Mouse (Mus musculus) midbrain, embryonic 11.5 days (tissue): ENCODE data around the gene Olfr97. TPM values are rescaled to one million over a fixed set of nuclear protein-coding genes. Genes with fewer than 3 reads are reported as not detected.
A peak's percentile ranks its signal among the peaks of the same experiment; 100 is the strongest.
"Not testable (repeated sequence)": the region's sequence is repeated elsewhere in the genome, so short reads cannot be mapped to it uniquely, and the experiment has no call there.

Experiments used
- ATAC-seq: fragments of 200-750 bp; cut with Nextera tagmentation; 2 replicates; pipeline ENCODE4 v1.8.0; 2017; ENCODE audit warnings: moderate TSS enrichment, moderate library complexity; ENCODE audit not compliant: low FRiP score
- DNase-seq: peaks from one replicate; pipeline ENCODE4 v3.0.0; 2015; ENCODE audit warnings: low spot score; ENCODE audit errors: missing footprints
- H3K27ac ChIP-seq: fragments of 300-500 bp; sonication (generic); 2 replicates; pipeline ENCODE4 v1.5.1; 2014; ENCODE audit warnings: low read depth, low read length
- H3K27me3 ChIP-seq: fragments of 300-500 bp; sonication (generic); 2 replicates; pipeline ENCODE4 v1.6.1; 2014; ENCODE audit warnings: mild to moderate bottlenecking, low read length, moderate library complexity, mixed read lengths; ENCODE audit not compliant: control insufficient read depth, insufficient read depth
- H3K36me3 ChIP-seq: fragments of 300-500 bp; sonication (generic); 2 replicates; pipeline ENCODE4 v1.6.1; 2014; ENCODE audit warnings: mild to moderate bottlenecking, low read length, moderate library complexity, mixed read lengths; ENCODE audit not compliant: control insufficient read depth, insufficient read depth
- H3K4me1 ChIP-seq: fragments of 300-500 bp; sonication (generic); 2 replicates; pipeline ENCODE4 v1.6.1; 2014; ENCODE audit warnings: low read length; ENCODE audit not compliant: control insufficient read depth, insufficient read depth
- H3K4me2 ChIP-seq: fragments of 300-500 bp; sonication (generic); 2 replicates; pipeline ENCODE4 v1.6.1; 2014; ENCODE audit warnings: mild to moderate bottlenecking, moderate library complexity
- H3K4me3 ChIP-seq: fragments of 300-500 bp; sonication (generic); 2 replicates; pipeline ENCODE4 v1.5.1; 2014; ENCODE audit warnings: low read depth, low read length
- H3K9ac ChIP-seq: fragments of 300-500 bp; sonication (generic); 2 replicates; pipeline ENCODE4 v1.6.1; 2014; ENCODE audit warnings: low read length
- H3K9me3 ChIP-seq: fragments of 300-500 bp; sonication (generic); 2 replicates; pipeline ENCODE4 v1.6.1; 2016; ENCODE audit warnings: low read length; ENCODE audit not compliant: control insufficient read depth
- WGBS: fragments of 180-500 bp; shearing (Covaris S2); extraction: QIAGEN DNeasy Blood & Tissue Kit; methylation state at CpG from one replicate; pipeline ENCODE4 v1.1.7; 2014; 5-methylcytosine and 5-hydroxymethylcytosine counted together
- polyA plus RNA-seq: library from polyadenylated mRNA; unstranded; fragments of >200 nt; fragmentation: Nextera tagmentation; extraction: Ambion mirVana; gene quantifications from 2 replicates; pipeline ENCODE4 v1.2.1, GENCODE M21; 2014

Gene Olfr97
- not detected in 2 replicates for polyA plus RNA-seq

DNA sequence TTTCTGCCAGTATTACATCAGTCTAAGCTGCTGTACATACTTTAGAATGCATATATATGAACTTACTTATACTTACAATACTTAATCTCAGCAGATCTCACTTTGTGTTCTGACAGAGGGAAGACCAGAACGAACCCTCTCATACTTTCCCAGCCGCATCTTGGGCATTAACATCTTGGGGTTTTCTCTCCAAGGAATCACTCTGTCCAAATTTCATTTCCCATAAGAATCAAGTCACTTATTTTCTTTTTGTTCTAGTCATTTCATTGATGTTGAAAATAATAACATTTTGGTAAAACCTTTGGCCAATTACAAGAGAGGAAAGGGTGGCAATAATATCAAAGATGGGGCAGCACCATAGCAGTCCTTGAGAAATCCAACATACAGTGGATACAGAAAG, at the start of gene Olfr97:
Gene Olfr97, minus strand, starts transcription at position 101 of the 400 bp plus-strand sequence.
- not testable (repeated sequence) for H3K36me3 ChIP-seq, H3K4me2 ChIP-seq, H3K27ac ChIP-seq, H3K27me3 ChIP-seq, H3K4me1 ChIP-seq, H3K9me3 ChIP-seq, ATAC-seq, DNase-seq, H3K9ac ChIP-seq, H3K4me3 ChIP-seq
- WGBS: 95% methylated on average over 2 of the region's 2 CpGs

DNA sequence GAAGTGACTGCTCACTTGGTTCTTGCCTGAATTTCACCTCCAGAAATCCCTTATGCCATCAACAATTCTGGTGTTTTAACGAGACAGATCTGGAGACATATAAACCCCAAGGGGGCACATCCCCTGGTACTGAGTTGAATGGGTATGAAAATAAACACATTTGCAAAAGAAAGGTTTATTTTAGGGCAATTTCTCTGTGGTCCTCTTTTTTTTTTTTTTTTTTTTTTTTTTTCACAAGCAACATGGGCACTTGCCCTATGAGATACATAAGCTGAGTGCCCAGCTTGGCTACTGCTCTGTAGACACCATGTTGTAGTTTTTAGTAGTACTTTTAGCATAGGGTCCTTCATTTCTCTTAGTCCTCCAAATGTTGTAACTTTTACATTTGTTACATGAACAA, 46.2 kb upstream of the Olfr97 start, which contains the start of gene Olfr99:
Gene Olfr99, minus strand, starts transcription at position 101 of the 400 bp plus-strand sequence.
- no peak within 1 kb of the TSS for H3K4me2 ChIP-seq
- H3K36me3 ChIP-seq: no peaks in the 10 kb centered on the region
- no peaks in the 10 kb centered on the region for H3K27me3 ChIP-seq
- WGBS: 76% methylated on average over 1 of the region's 1 CpGs
- no peak within 1 kb of the TSS for H3K9ac ChIP-seq
- H3K4me3 ChIP-seq: no peak within 1 kb of the TSS
- H3K4me1 ChIP-seq: no peaks in the 10 kb centered on the region
- no peak within 1 kb of the TSS for H3K27ac ChIP-seq
- DNase-seq (no peak), ATAC-seq (no peak)
- H3K9me3 ChIP-seq: no peaks in the 10 kb centered on the region

DNA sequence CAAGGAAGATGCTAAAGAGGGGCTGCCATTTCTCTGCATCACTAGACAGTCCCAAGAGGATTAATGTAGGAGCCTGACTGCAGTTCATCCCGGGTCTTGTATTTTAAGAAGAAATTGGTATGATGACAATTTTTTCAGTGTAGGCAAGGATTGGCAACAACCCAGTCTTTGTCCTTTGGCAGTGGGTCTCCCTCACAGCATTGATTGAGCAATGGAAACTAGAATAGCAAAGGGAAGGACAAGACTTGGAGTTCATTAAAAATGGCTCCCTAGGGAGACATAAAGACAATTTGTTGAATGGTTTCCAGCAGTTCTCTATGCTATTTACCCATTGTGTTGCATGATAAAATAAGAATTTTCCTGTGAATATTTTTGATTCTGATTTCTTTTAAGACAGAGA, 43.2 kb upstream of the Olfr97 start:
- WGBS: 77% methylated on average over 1 of the region's 1 CpGs
- no peak for DNase-seq
- H3K36me3 ChIP-seq: no peaks in the 10 kb centered on the region
- no peak overlapping the region for H3K27ac ChIP-seq
- H3K27me3 ChIP-seq: no peaks in the 10 kb centered on the region
- H3K4me3 ChIP-seq: no peak overlapping the region
- no peak overlapping the region for H3K4me2 ChIP-seq
- H3K9ac ChIP-seq: no peak overlapping the region
- no peaks in the 10 kb centered on the region for H3K9me3 ChIP-seq
- no peak for ATAC-seq
- no peaks in the 10 kb centered on the region for H3K4me1 ChIP-seq

DNA sequence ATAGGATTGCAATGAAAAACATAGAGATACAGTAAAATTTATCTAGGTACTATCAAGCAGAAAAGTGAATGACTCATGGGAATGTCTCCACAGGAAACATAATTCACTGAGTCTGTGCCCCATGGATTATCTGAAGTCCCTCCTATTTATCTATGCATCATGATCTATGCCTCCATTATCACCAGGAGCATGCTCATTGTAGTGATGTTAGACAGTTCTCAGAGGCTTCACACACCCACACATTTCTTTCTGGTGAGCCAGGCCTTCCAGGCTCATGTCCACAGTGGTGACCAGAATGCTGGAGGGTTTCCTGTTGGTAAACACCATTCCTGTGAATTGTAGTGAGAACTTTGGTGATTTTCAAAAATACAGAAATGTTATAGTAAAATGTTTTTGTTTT, 39.4 kb upstream of the Olfr97 start:
- Histone ChIP-seq H3K4me2 (no peak overlapping the region), H3K27me3 (no peaks in the 10 kb centered on the region), H3K9ac (no peak overlapping the region), H3K4me3 (no peak overlapping the region), H3K36me3 (no peaks in the 10 kb centered on the region), H3K4me1 (no peaks in the 10 kb centered on the region), H3K27ac (no peak overlapping the region), H3K9me3 (no peaks in the 10 kb centered on the region)
- ATAC-seq: no peak
- DNase-seq: no peak

DNA sequence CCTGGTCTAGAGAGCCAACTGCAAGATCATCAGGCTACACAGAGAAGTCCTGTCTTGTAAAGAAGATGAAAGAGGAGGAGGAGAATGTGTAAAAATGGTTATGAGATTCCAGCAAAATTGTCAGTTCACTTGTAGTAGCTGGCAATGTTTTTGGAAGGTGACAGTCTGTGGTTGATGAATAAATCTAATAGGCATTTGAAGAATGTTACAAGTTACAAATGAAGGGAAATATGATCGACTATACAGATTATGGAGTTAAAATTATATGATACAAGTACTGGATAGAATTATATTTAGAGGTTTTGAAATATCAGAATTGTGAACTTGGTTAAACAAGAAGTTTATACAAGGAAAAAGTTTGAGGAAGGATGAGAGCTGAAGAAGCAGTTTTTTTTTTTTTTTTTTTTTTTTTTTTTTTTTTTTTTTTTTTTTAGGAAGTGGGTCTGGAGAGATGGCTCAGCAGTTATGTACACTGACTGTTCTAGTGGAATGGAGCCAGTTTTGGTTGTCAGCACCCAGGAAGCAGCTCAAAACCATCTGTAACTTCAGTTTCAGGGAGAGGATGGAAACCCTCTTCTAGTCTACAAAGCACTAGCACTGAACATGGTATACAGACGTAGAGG, 38.6 kb upstream of the Olfr97 start:
- Histone ChIP-seq H3K36me3 (no peaks in the 10 kb centered on the region), H3K4me2 (no peak overlapping the region), H3K4me1 (no peaks in the 10 kb centered on the region), H3K9me3 (no peaks in the 10 kb centered on the region), H3K4me3 (no peak overlapping the region), H3K27ac (no peak overlapping the region), H3K27me3 (no peaks in the 10 kb centered on the region), H3K9ac (no peak overlapping the region)
- DNase-seq: no peak
- no peak for ATAC-seq
- whole genome bisulfite sequencing: 74% methylated on average over 2 of the region's 2 CpGs

DNA sequence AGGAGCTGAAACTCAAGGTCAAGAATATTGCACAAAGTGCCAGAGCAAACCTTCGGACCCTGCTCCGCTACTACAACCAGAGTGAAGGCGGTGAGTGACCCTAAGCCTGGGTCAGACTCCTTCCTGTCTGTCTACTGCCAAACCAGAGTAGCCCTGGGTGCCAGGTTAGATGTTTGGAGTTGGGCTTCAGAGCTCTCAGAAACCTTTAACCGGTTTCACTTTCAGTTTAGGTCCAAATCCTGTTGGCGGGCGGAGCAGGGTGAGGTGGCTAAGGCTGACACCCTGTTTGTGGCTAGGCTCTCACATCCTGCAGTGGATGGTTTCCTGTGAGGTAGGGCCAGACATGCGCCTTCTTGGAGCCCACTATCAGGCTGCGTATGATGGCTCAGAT, 33.6 kb upstream of the Olfr97 start:
- H3K36me3 ChIP-seq: no peaks in the 10 kb centered on the region
- no peak for DNase-seq

DNA sequence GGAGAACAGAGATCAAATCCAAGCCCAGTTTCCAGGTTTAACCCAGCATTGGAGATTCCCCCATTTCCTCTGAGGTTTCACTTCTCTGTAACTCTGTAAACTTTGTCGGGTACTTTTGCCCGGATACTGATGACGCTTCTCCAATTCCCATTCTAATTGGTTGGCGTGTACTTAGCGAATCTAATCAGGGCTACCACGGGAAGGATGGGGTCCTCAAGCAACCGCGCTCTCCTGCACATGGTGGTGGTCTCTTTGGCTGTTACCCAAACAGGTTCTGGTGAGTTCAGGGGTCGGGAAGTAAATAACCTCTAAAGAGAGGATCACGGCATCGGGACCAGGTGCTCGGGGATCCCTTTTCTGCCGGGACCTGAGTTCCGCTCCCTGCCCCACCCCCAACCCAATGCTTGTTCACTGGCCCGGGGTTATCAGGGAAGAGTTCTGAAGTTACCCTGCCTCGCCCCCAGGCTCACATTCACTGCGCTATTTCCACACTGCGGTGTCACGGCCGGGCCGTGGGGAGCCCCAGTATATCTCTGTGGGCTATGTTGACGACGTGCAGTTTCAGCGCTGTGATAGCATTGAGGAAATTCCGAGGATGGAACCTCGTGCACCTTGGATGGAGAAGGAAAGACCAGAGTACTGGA, 33.0 kb upstream of the Olfr97 start, which contains the start of gene H2-M3:
Gene H2-M3, plus strand, starts transcription at position 163 of the 644 bp plus-strand sequence.
- Histone ChIP-seq H3K27ac (no peak within 1 kb of the TSS), H3K4me3 (peak within 1 kb of the TSS; percentile 41), H3K4me2 (peak within 1 kb of the TSS; percentile 59), H3K9ac (peak within 1 kb of the TSS; percentile 54), H3K27me3 (no peaks in the 10 kb centered on the region), H3K4me1 (no peaks in the 10 kb centered on the region), H3K9me3 (no peaks in the 10 kb centered on the region), H3K36me3 (no peaks in the 10 kb centered on the region)
- WGBS: 5% methylated on average over 26 of the region's 26 CpGs
- peak; percentile 99 for ATAC-seq
- DNase-seq: peak; percentile 99

More for the DNA sequence above, 33.6 kb upstream of the Olfr97 start:
- Histone ChIP-seq H3K9me3 (no peaks in the 10 kb centered on the region), H3K4me1 (no peaks in the 10 kb centered on the region), H3K4me3 (peak overlapping the region; percentile 41), H3K27me3 (no peaks in the 10 kb centered on the region), H3K4me2 (peak overlapping the region; percentile 59), H3K9ac (peak overlapping the region; percentile 54), H3K27ac (no peak overlapping the region)
- ATAC-seq: peak; percentile 49; the same call in 1 of the 2 replicates
- 62% methylated on average over 8 of the region's 8 CpGs for WGBS

DNA sequence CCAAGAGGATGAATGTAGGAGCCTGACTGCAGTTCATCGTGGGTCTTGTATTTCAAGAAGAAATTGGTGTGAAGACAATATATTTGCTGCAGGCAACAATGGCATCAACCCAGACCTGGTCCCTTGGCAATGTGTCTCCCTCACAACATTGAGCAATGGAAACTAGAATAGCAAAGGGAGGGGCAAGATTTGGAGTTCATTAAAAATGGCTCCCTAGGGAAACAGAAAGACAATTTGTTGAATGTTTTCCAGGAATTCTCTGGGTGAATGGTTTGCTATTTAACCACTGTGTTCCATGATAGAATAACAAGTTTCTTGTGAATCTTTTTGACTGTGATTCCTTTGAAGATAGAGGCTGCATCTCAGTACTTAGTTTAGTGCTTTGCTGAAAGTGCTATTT, 26.5 kb upstream of the Olfr97 start, which contains the start of gene Olfr98:
Gene Olfr98, minus strand, starts transcription at position 124 of the 400 bp plus-strand sequence.
- Histone ChIP-seq H3K4me1 (no peaks in the 10 kb centered on the region), H3K27ac (no peak within 1 kb of the TSS), H3K9ac (no peak within 1 kb of the TSS), H3K27me3 (no peaks in the 10 kb centered on the region), H3K9me3 (no peaks in the 10 kb centered on the region), H3K4me3 (no peak within 1 kb of the TSS), H3K36me3 (no peaks in the 10 kb centered on the region), H3K4me2 (no peak within 1 kb of the TSS)
- no peak for DNase-seq
- no peak for ATAC-seq
- 78% methylated on average over 1 of the region's 1 CpGs for WGBS

DNA sequence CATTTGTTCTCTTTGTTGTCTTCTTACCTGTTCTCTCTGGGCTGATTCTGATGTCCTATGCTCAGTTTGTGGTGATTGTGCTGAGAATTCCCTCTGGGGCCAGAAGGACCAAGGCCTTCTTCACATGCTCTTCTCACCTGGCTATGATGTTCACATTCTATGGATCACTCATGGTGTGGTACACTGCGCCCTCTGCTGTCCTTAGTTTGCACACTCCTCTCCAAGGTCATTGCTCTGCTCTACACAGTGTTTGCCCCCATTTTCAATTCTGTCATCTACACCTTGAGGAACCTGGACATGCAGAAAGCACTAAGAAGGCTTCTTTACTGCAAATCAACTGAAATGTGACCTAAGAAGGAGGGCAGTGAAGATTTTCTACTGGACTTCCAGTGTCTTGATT, 13.4 kb upstream of the Olfr97 start:
- H3K9ac ChIP-seq: no peak overlapping the region
- 14% methylated on average over 1 of the region's 1 CpGs for WGBS
- H3K4me3 ChIP-seq: no peak overlapping the region
- no peaks in the 10 kb centered on the region for H3K9me3 ChIP-seq
- no peak overlapping the region for H3K27ac ChIP-seq
- H3K27me3 ChIP-seq: no peaks in the 10 kb centered on the region
- H3K4me1 ChIP-seq: no peaks in the 10 kb centered on the region
- no peak overlapping the region for H3K4me2 ChIP-seq
- DNase-seq: no peak
- no peaks in the 10 kb centered on the region for H3K36me3 ChIP-seq
- no peak for ATAC-seq
